Mouse (Mus musculus): ENCODE data around the gene Jmjd4.

DNA sequence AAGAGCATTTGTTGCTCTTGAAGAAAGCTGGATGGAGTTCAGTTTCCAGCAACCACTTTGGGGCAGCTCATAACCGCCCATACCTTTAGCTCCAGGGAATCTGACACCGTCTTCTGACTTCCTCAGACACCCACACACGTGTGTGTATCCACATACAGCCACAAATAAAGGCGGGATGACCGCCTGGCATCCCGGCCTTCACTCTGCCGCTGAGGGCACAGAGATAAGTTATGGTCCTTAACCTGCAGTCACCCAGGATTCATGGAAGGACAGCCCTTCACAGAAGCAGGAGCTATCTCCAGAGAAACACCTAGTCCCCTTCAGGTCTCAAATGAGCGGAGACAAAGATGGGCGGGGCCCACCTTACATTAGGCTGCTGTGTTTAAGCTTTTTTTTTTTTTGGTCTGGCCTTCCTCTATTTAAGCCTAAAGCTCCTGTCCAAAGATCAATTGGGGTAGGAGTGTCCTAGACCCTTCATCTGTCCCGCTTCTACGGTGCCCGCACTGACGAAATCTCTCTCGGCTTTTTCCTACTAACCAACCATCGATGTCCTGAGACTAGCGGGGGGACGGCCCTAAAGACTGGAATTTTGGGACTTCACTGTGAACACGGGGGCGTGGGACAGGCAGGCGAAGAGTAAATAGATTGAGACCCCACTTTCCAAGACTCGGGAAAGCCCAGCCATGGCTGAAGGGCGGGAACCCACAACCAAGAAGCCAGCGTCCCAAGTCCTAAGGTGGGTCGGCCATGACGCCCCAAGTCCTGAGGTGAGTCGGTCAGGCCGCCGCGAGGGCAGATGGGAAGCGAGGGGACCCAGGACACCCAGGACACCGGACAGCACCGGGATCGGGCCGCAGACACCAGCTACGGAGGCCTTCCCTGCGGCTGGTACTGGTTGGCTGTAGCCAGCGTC is 21.8 kb downstream of the Jmjd4 start:
- TF ChIP-seq CTCF (IDR thresholded peaks at IDR 0.05; ENCODE audit: borderline replicate concordance, extremely low read depth, insufficient read depth, insufficient read length) (no peak), POLR2A (IDR thresholded peaks at IDR 0.05; ENCODE audit: borderline replicate concordance, extremely low read depth, insufficient read depth, insufficient read length, poor library complexity, severe bottlenecking) (no peak)
